Mouse (Mus musculus): ENCODE data around the gene Agl. TPM values are rescaled to one million over a fixed set of nuclear protein-coding genes. Genes with fewer than 3 reads are reported as not detected.

The Agl gene
- 5.9 and 7.7 TPM in 2 replicates for polyA plus RNA-seq (2015; fragmentation: Nextera tagmentation; extraction: Ambion mirVana)

DNA sequence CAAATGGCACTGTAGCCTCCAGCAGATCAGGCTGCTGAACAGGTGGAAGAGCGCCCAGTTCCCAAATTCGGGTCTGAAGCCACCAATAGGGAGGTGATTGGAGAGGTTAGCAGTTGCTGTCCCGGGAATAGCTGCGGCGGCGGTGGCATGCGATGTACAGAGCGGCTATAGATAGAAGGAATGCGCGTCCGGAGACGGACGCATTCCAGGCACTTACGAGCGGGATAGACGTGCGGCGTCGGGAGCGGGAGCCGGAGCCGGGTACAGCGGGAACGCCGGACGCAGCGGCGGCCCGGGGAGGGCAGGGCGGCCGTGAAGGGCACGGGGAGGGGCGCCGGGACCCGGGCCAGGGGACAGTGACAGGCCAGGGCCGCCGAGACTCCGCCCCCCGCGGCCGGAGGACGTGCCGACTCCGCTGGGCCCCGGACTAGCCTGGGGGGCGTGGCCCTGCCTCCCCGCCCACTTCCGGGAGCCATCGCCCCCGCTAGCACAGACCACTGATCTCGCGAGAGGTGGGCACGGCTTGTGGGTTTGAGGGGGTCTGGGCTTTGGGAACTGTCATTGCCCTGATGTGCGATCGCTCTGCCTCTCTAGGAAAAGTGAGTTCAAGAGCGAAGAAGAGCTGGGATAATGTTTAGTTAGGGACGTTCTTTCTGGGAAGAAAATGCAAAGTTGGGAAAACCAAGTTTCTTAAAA is at the start of gene Agl:
Agl (minus strand) TSS at position 356 of the 696 bp plus-strand sequence.
- peak; percentile 96 for DNase-seq (ENCODE audit: low spot score)

DNA sequence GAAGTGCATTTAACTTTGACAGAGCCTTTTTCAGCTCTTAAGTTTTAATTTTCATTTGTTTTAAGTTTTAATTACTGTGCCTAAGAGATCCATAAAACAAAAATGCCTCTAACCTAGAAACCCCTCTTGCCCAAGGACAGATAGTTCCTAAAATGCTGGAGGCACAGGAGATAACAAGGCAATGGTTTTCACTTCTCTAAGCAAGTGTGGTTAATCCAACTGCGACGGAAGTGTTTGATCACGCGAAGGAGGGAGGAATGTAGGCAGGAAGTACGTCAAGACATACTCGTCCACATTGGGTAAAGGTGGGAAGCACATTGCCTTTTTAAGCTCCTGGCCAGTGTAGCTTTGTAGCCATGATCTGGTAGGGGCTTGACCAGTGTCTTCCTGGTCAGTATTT is 49.6 kb upstream of the Agl start:
- DNase-seq (ENCODE audit: low spot score), result no peak

DNA sequence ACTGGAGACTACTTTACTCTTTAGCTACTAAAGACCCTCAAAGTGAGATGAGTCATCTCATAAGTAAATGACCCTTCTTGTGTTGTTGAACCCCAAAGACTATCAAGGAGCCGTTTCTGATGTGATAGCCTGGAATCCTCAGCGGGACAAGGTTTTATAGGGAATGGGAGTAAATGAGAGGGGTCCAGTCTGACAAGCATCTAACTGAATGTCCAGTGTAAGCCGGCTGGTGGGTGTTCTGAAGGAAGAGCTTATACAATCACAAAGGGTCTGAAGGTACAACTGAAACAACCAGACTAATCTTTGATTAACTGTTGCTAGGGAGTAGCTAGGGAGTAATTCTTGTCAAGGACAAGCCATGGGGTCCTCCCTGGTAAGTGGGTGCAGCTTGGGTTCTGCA is 44.5 kb upstream of the Agl start:
- no peak for DNase-seq (ENCODE audit: low spot score)

DNA sequence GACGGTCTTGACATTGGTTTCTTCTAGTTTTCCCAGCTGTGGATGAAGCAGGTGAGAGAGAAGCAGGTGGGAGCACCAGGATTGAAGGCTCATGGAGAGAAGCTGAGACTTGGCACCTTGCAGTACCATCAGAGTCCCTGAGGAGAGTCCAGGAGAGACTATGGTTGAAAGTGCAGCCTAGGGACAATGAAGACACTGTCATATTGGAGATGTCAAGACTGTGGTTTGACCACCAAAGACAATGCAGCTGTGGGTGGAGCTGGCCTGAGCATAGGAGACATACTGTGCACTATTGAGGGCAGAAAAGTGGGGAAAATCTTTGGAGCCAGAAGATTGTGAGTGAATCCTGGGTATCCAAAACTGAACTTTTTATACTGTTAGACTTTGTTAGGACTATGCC is 42.4 kb upstream of the Agl start:
- no peak for DNase-seq (ENCODE audit: low spot score)

DNA sequence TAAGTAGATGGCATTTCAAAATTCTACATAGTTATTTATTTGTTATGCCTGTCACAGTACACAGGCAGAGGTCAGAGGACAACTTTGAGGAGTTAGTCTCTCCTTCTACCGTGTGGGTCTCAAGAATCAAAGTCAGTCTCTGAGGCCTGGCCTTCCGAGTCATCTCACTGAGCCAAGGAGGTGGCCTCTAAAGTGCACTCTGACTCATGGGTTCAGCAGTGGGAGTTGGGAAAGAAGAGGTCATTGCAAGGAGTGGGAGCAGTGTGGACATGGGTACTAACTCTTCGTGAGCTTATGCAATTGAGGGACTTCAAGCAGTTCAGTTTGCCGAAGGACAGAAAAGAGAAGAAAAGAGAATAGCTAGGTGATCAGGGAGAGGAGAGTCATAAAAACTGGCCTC is 41.0 kb upstream of the Agl start:
- no peak for DNase-seq (ENCODE audit: low spot score)

DNA sequence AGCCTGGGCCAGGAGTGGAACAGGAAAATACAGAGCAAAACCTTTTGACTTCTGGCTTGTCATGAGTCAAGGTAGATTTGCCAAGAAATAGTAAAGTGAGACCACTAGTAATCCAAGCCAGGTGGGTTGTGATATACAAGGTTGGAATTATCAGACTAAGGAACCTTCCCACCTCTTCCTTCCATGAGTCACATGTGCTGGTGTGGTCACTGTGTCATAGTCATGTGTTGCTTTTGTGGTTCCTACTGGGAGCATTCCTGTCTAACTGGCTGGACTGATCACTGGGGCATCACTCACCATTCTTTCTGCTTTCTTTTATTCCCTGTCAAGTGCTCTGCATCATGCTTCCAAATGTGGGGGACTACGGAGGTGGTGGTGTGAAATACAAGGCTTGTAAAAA is 40.1 kb upstream of the Agl start:
- DNase-seq (ENCODE audit: low spot score), result no peak

DNA sequence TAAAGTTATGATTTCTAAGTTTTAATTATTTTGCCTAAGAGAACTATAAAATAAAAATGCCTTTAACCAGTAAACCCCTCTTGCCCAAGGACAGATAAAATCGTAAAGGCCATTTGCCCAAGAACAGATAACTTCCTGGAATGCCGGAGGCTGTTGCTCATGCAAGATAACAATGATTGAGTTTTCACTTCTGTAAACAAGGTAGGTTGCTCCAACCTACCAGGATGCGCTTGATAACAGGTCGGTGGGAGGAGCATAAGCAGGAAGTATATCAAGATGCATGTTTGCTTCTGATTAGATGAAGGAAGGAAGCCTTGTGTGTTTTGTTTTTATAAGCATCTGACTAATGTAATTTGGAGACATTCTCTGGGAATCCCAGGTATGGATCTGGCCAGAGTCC is 38.1 kb upstream of the Agl start:
- DNase-seq (ENCODE audit: low spot score), result no peak

DNA sequence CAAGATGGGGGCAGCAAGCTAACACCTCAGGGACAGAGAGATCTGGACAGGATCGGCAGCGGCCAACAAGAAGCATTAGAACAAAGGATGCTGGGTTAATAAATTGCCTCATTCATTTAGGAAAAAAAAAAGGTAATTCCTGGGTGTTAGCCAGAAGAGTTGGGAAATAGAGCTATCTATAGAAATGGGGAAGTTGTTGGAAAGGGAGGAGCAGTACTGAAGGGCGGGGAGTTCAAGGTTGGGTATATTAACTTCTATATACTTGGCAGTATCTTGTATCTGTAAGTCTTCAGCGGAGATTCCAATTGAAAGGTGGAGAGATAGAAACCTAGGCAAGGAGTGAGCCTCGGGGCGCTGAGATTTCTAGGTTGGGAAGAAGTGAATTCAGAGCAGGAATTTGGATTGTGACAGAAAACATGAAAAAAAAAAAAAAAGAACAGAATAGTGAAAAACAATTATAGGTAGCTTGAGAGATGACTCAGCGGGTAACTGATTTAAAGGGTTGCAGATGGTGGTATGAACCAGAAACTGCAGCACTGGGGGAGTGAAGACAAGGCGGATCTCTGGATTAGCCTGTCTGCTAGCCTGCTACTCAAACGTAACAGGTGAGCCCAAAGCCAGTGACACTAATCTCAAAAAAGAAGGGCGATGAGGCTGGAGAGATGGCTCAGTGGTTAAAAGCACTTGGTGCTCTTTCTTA is 37.1 kb upstream of the Agl start:
- DNase-seq (ENCODE audit: low spot score), result no peak

DNA sequence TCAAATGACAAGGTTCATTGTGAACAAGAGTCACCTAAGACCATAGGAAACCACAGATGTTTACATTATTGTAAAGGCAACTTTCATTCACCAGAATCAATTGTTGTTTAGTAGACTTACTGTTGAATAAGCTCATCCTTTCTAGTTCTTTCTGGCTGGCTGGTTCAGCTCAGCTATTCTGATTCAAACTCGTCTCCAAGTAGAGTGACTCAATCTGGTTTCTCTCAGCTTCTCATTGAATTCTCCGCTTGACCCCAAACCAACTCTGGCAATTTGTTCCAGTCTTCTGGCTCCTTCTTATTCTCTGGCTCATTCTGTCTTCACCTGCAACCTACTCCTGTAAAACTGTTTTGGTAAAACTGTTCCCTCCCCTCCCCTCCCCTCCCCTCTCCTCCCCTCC is 33.3 kb upstream of the Agl start:
- DNase-seq (ENCODE audit: low spot score), result no peak

DNA sequence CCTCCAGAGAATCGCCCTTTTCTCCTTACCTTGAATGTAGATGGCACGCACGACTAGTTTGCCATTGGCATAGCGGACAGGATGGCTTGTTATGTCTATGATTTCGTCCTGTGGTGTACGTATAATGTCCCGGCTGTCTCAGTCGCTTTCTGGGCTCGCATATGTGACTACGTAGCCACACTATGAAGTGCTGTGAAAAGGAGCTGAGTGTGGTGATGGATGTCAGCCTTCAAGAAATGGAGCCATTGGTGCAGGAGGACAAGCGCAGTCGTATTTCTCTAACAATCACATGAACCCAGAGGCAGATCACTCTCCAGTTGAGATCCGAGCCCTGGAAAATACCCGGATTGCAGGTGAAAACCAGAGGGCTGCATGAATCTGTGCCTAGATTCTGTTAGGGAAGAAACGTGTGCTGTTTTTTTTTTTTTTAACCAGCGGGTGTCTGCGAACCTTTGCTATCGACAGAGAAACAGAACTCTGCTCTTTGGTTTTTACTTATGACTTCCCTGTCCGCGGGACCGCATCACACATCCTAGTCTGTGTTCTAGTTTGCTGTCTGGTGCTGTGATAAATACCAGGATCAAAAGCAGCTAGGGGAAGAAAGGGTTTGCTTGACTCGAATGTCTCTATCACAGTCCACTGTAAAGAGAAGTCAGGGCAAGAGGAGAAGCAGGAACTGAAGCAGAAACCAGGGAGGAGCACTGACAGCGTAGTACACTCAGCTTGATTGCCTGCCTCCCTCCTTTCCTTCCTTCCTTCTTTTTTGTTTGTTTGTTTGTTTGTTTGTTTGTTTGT is 28.9 kb upstream of the Agl start:
- DNase-seq (ENCODE audit: low spot score), result no peak

DNA sequence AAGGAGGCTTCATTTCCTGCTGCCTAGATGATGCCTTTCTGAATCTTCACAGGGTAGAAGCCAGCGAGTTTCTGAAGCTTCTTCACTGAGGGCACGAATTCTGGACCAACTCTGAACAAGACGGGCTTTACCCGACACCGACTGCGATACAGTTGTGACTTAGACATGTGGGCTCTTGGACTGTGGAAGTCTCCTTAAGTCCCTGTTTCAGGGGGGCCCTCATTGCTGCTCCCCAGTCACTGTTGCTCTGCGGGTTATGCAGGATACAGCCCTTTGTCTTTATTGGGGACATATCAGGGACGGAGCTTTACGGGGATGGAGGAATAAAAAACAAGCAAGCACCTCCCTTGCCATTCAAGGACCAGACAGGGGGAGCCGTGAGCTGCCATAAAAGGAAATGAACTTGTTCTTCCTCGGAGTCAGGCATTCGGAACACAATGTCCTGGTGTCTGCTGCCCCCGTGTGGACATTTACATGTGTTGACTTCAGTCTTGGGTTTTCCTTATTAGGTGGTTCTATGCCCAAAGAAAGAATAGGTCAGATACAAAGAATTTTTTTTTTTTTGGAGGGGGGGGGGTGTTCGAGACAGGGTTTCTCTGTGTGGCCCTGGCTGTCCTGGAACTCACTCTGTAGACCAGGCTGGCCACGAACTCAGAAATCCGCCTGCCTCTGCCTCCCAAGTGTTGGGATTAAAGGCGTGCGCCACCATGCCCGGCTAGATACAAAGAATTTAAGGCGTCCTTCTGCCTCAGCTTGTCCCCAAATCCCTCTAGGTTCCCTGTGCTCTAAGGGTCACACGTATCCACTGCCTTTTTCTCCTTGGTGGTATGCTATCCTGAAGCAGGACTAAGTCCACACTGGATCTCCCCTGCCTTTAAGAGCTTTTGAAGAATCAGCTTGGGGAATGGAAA is 28.1 kb upstream of the Agl start:
- DNase-seq (ENCODE audit: low spot score), result peak; percentile 90

DNA sequence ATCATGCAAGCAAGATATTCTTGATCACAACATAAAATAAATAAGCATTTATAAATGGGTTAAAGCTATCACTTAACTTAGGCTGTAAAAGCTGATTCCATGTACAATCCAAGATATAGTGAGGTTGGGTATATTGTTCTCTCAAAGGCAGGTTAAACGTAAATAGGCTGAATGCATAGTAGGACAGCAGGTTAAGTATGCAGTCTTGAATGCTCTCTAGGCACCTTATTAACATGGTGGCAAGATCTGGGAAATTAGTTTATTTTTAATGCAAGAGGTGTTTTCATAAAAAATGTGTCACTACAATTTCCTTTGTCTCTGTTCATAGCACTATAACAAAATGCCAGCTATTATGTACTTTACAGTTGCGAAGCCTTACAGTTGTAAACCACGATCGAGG is 27.4 kb upstream of the Agl start:
- DNase-seq (ENCODE audit: low spot score), result no peak

DNA sequence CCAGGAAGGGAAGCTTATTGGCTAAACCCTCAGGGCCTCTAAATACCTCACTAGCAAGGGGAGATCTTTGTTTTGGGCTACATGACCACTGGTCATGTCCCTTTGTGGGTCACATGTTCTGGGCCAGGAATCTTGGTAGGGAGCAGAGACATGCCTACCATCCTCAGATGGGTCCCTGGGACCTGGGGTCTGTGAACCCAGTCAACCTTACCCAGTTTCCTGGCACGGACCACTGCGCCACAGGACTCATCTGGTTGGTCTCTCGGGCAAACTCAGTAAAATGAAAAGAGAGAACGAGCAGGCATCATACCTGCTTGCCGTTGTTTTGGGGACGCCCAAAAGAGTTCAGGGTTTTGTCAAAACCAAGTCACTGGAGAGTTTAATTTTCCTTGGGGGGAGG is 26.3 kb upstream of the Agl start:
- DNase-seq (ENCODE audit: low spot score), result no peak

DNA sequence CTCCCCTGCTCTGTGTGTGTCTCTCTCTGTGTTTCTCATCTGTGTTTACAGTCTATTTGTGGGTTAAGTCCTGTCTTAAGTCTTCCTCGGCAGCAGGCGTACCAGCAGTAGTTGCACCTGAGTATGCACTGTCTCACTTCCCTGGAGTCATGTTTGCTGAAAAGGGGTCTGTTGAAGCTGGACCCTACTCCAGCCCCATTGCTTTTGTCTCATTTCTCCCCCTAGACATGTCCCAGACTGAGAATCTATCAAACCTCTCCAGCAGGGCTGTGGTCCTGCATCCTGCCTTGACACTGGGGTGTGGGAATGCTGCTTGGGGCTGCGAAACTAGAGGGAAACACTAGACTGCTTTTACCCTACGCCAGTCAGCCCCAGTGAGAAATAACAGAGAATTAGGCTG is 25.5 kb upstream of the Agl start:
- DNase-seq (ENCODE audit: low spot score), result no peak

DNA sequence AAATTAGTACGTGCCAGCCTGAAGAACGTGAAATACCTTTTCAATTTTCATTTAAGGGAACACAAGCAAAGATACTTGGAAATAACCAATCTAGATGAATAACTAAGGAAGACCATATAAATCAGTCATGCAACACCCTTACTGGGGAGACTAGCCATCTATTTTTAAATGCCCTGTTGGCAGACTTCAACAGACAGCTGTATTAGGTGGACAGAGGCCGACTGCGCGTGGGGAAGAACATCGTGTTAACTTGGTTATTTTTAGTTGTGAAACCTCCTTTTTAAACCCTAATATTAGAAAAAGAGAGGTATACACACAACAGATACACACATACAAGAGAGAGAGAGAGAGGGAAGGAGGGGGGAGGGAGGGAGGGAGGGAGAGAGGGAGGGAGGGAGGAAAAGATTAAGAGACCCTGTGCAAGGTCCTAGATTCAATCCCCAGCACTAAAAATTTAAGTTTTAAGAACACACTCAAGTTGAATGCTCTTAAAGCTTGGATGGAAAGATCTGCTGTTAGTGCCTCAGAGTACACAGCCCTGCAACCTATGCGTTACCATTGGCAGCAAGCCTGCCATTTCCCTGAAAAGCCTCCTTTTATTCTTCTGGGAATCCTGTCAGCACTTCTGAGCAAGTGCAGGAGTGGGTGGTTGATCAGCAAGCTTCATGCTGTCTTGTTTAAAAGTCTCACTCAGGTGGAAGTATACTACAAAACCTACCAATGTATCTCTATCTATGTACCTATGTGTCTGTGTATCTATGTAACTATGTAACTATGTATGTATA is 24.8 kb upstream of the Agl start:
- DNase-seq (ENCODE audit: low spot score), result no peak

DNA sequence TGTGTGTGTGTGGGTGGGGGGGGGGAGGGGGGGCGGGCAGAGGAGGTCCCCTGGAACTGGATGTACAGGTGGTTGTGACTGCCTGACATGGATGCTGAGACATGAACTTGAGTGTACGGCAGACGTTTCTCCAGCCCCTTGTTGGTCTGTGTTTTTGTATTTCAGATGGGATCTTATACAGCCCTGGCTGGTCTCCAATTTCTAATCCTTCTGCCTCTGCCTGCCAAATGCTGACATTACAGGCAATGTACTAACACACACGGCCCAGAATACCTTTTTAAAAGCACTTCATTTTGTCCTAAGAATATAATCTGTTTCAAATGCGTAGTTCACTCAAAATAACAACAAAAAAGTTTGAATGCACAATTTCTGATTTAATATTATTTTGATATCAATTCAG is 23.4 kb upstream of the Agl start:
- no peak for DNase-seq (ENCODE audit: low spot score)

DNA sequence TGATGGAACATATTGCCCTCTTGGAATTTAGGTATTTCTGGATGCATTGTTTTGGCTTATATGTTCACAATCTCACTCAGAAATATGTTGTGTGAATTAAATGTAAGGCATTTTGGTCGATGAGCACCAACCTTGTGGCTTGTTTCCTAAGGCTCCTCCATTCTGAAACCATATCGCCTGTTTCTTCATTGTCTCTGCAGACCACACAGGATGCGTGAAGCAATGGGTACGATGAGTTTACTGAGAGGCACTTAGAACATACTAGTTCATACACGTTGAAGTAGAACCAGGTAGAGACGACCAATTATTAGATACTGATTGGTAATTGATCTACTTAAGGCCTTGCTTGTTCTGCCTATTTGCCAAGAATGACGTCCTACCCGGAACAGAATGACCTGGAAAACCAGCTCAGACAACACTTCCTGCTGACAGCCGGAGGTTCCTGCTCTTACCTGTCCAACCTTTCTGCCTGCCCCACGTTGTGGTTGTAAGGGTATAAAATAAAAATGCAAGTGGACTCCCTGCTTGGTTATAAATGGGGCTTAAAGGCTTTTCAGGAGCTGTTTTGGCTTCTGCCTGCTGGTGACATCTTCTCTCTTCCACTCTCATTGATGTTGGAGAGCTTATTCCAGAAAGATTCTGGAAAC is 21.4 kb upstream of the Agl start:
- DNase-seq (ENCODE audit: low spot score), result no peak

DNA sequence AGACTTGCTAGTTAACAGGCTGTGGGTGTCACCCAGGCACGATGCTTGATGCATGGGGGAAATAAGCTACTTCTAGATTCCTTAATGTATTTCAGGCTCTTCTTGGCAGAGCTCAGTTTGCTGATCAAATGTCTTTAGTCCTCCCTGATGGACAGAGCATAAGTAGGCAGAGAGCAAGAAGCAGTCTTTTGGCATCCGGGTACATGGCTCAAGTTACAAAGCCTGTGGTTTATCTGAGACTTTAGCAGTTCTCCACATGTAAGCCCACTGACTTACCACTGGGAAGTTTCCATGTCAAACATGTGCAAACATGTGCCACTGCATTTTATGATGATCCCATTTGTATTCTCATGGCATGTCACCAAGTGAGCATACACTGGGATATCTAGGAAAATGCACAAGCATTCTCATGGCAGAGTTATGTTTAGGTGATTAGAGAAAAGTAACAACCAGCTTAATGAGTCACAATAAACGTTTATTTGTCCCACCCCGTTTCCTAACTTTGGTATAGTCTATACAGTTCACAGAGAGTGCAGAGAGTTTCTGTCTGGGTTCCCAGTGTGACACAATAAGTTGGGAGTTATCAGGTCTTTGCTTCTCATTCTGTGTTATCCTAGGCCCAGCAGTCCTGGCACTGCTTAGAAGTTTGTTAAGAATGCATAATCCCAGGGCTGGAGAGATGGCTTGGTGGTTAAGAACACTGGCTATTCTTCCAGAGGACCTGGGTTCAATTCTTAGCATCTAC is 18.7 kb upstream of the Agl start:
- DNase-seq (ENCODE audit: low spot score), result no peak

DNA sequence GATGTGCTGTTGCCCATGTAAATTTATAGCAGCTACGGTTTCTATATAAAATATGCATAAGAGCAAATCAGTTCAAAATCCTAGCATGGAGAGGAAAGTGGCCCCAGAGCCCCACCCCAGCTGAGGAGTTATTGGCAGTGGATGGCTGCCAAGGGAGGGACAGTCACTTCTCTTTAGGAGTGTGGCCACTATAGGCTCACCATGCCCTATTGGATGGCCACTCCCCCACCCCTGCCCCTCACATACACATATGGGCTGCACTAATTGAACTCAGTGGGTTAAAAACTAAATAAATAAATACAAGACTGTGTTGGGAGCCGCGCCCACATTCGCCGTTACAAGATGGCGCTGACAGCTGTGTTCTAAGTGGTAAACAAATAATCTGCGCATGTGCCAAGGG is 9.3 kb upstream of the Agl start:
- no peak for DNase-seq (ENCODE audit: low spot score)
